Mouse (Mus musculus) spleen, adult 2 months (tissue): ENCODE measurements around the gene Nampt.

Experiments used
- CTCF ChIP-seq: fragments of 200-500 bp; IDR thresholded peaks from 2 replicates; pipeline ENCODE4 v1.5.1; 2011; ENCODE audit warnings: mild to moderate bottlenecking, inconsistent platforms; ENCODE audit not compliant: insufficient read depth, insufficient read length, insufficient replicate concordance; ENCODE audit errors: extremely low read depth
- POLR2A ChIP-seq: fragments of 200-500 bp; IDR thresholded peaks from 2 replicates; pipeline ENCODE4 v1.6.1; 2011; ENCODE audit warnings: low read depth, low read length, inconsistent platforms

DNA sequence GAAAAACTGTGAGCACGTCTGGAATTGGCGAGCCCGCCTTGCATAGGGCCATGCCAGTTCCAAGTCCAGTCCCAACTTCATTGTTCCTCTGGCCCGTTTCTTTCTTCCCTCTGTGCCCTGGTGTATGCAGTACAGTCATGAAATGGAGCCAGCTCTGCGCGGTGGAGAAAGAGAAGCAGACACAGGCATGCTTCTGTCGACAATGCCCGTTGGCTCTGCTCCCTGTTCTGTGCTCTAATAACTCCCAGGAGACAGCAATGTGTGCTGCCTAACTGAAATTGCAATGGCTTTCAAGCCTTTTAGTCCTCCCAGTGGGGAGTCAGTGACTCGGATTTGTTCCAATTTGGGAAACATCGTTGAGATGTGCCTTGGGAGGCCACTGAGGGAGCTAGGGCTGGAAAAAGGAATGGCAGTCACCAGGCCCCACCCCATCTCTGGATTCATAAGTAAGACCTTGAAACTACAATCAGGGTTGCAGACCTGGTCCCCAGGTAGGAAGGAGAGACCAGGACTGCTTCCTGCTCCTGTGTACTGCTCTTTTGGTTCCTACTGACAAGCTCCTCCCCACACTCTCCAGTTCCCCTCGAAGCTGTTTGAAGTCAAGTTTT lies 58.7 kb downstream of the Nampt start:
- TF ChIP-seq POLR2A (no peak), CTCF (no peak)
